Mouse (Mus musculus) right cerebral cortex, postnatal 25 days (tissue): ENCODE measurements around the gene Opa3.
"Not testable (repeated sequence)": the region's sequence is repeated elsewhere in the genome, so short reads cannot be mapped to it uniquely, and the experiment has no call there.

Source experiments
- DNase-seq: peaks from one replicate; pipeline ENCODE4 v3.0.0; 2022

The Opa3 gene

GRCm38 (mm10) chr7:19252078-19252477 lies 23.9 kb downstream of the Opa3 start:
- DNase-seq, result no peak

GRCm38 (mm10) chr7:19253437-19253836 lies 25.3 kb downstream of the Opa3 start:
- DNase-seq, result no peak

GRCm38 (mm10) chr7:19255395-19255794 lies 27.3 kb downstream of the Opa3 start:
- DNase-seq, result no peak

- no peak for DNase-seq
Observed at GRCm38 (mm10) chr7:19256567-19256966, 28.4 kb downstream of the Opa3 start.

- DNase-seq, result peak; percentile 35
Observed at GRCm38 (mm10) chr7:19257390-19258022, 29.4 kb downstream of the Opa3 start.

- no peak for DNase-seq
Observed at GRCm38 (mm10) chr7:19258336-19258735, 30.2 kb downstream of the Opa3 start.

- no peak for DNase-seq
Observed at GRCm38 (mm10) chr7:19265147-19265546, 37.0 kb downstream of the Opa3 start.

GRCm38 (mm10) chr7:19265928-19266822 lies 38.0 kb downstream of the Opa3 start:
- no peak for DNase-seq

GRCm38 (mm10) chr7:19267051-19267450 lies 38.9 kb downstream of the Opa3 start:
- DNase-seq, result no peak

GRCm38 (mm10) chr7:19268993-19269681 lies 41.0 kb downstream of the Opa3 start:
- DNase-seq, result no peak

- no peak for DNase-seq
Observed at GRCm38 (mm10) chr7:19269721-19270441, 41.7 kb downstream of the Opa3 start.

GRCm38 (mm10) chr7:19270509-19271237 lies 42.5 kb downstream of the Opa3 start:
- DNase-seq, result no peak

- DNase-seq, result peak; percentile 87
Observed at GRCm38 (mm10) chr7:19271238-19272172, 43.4 kb downstream of the Opa3 start, which contains the start of gene Vasp. Gene Vasp, minus strand, starts transcription at chr7:19271817.

GRCm38 (mm10) chr7:19272173-19272764 lies 44.1 kb downstream of the Opa3 start:
- DNase-seq, result no peak

GRCm38 (mm10) chr7:19276253-19276652 lies 48.1 kb downstream of the Opa3 start:
- no peak for DNase-seq

- no peak for DNase-seq
Observed at GRCm38 (mm10) chr7:19279052-19279451, 50.9 kb downstream of the Opa3 start.

GRCm38 (mm10) chr7:19279581-19280114 lies 51.5 kb downstream of the Opa3 start, which contains the start of gene Ppm1n:
Gene Ppm1n, minus strand, starts transcription at chr7:19280064.
- DNase-seq, result no peak

- DNase-seq, result not testable (repeated sequence)
Observed at GRCm38 (mm10) chr7:19281680-19282304, 53.7 kb downstream of the Opa3 start.

- DNase-seq, result peak; percentile 86
Observed at GRCm38 (mm10) chr7:19282385-19282784, 54.3 kb downstream of the Opa3 start, which contains the start of gene Rtn2. Gene Rtn2, plus strand, starts transcription at chr7:19282624.
